Mouse (Mus musculus): ENCODE results near the gene Castor2. TPM values are rescaled to one million over a fixed set of nuclear protein-coding genes. Genes with fewer than 3 reads are reported as not detected.

The Castor2 gene
- polyA plus RNA-seq, 1 experiment from 2014 or later, result 4.5 TPM

DNA sequence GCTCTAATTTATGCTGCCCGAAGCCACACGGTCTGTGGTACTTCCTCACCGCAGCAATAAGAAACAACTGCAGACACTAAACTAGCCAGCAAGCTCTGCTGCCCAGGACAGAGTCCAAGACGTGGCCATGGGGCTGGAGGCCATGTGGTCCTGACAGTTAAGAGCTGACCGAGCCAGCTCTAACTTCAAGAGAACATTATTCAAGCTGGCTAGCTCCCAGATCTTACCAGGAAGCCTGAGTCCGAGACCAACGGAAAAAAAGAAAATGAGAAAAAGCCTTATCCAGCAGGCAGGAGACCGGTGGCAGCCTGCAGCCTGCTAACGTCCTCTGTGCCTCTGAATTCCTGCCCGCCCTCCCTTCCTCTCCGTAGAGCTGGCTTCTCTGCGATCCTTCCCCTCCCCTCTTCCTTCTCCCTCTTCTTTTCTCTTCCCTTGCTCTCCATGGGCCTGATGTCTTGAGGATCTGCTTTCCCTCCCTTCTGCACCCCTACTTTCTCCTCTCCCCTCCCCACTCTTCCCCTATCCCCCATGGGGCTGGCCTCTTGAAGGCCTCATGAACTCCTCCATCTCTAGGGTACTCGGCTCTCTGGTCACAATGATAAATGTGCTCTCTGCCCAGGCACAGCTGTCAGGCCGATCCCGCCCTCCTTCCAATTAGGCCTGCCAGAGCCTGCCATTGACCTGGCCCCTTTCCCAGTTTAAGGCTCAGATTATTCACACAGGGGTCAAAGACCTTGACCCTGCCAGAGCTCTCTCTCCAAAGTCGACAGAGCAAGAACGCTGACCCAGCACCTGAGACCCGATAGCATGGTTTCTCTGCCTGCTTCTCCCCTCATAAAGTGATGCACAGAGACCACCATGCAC, 18.6 kb upstream of the Castor2 start:
- ATAC-seq (ENCODE audit: insufficient read depth, low FRiP score, low read depth), result no peak
- 22% methylated on average over 18 of the region's 18 CpGs for WGBS
- no peaks in the 10 kb centered on the region for H3K9me3 ChIP-seq
- peaks cover 10% of the 10 kb centered on the region; the same call in 1 of the 2 replicates for H3K4me1 ChIP-seq
- 0 out of 2 replicates have a peak overlapping the region, but pooled peaks have one; percentile 3 for H3K4me2 ChIP-seq
- H3K27me3 ChIP-seq (replicated peaks), result no peaks in the 10 kb centered on the region
- no peak overlapping the region for H3K4me3 ChIP-seq (replicated peaks)
- no peak overlapping the region for H3K27ac ChIP-seq
- no peaks in the 10 kb centered on the region for H3K36me3 ChIP-seq
- no peak overlapping the region for H3K9ac ChIP-seq

DNA sequence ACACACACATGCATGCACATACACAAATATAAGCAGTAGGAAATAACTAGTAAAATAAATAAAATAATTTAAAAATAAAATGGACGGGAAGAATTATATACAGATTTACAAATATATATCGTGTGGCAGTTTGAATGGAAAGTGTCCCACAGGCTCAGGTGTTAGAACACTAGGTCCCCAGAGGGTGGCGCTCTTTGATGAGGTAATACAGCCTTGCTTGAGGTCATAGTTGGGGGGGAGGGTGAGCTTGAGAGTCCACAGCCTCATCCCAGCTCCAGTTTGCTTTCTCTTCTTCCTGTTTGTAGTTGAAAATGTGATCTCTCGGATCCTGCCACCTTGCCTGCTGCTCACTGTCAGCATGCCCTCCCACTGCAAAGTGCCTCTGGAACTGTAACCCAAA, 14.3 kb upstream of the Castor2 start:
- Histone ChIP-seq H3K4me3 (replicated peaks) (no peak overlapping the region), H3K9ac (no peak overlapping the region), H3K27ac (no peak overlapping the region), H3K9me3 (no peaks in the 10 kb centered on the region), H3K27me3 (replicated peaks) (no peaks in the 10 kb centered on the region), H3K36me3 (no peaks in the 10 kb centered on the region), H3K4me2 (no peak overlapping the region), H3K4me1 (peaks cover 10% of the 10 kb centered on the region; the same call in 1 of the 2 replicates)
- ATAC-seq (ENCODE audit: insufficient read depth, low FRiP score, low read depth), result no peak
- WGBS, result 79% methylated on average over 4 of the region's 4 CpGs

- no peak for ATAC-seq (ENCODE audit: insufficient read depth, low FRiP score, low read depth)
- Histone ChIP-seq H3K27me3 (replicated peaks) (no peaks in the 10 kb centered on the region), H3K9ac (no peak overlapping the region), H3K4me2 (no peak overlapping the region), H3K9me3 (no peaks in the 10 kb centered on the region), H3K4me3 (replicated peaks) (no peak overlapping the region), H3K27ac (no peak overlapping the region), H3K36me3 (no peaks in the 10 kb centered on the region), H3K4me1 (peaks cover 3% of the 10 kb centered on the region; the same call in 1 of the 2 replicates)
- 81% methylated on average over 3 of the region's 3 CpGs for WGBS
Observed at GRCm38 (mm10) chr5:134085887-134086639, 13.4 kb upstream of the Castor2 start.

DNA sequence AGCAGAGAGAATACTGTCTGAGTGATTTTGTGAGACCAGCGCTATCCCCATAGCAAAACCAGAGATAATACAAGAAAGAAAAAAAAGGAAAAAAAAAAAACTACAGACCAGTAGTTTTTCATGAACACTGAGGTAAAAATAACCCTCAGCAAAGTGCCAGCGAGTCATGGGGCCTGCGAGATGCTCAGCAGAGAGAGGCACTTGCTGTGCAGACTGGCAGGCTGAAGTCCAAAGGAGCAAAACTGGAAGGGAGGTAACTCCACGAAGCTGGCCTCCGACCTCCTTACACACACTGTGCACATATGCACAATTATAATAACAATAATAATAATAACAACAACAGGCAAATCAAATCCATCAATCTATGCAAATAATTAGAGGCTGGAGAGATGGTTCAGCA, 12.3 kb upstream of the Castor2 start:
- no peaks in the 10 kb centered on the region for H3K4me1 ChIP-seq
- ATAC-seq (ENCODE audit: insufficient read depth, low FRiP score, low read depth), result no peak
- WGBS, result 73% methylated on average over 5 of the region's 5 CpGs
- H3K4me3 ChIP-seq (replicated peaks), result no peak overlapping the region
- H3K9me3 ChIP-seq, result no peaks in the 10 kb centered on the region
- no peak overlapping the region for H3K27ac ChIP-seq
- no peaks in the 10 kb centered on the region for H3K36me3 ChIP-seq
- H3K27me3 ChIP-seq (replicated peaks), result no peaks in the 10 kb centered on the region
- H3K4me2 ChIP-seq, result no peak overlapping the region
- H3K9ac ChIP-seq, result no peak overlapping the region

GRCm38 (mm10) chr5:134095766-134096165, 3.7 kb upstream of the Castor2 start:
- Histone ChIP-seq H3K9me3 (no peaks in the 10 kb centered on the region), H3K4me3 (replicated peaks) (no peak overlapping the region), H3K4me1 (peaks cover 6% of the 10 kb centered on the region; the same call in 1 of the 2 replicates), H3K4me2 (no peak overlapping the region), H3K9ac (no peak overlapping the region), H3K36me3 (no peaks in the 10 kb centered on the region), H3K27ac (no peak overlapping the region), H3K27me3 (replicated peaks) (no peaks in the 10 kb centered on the region)
- no peak for ATAC-seq (ENCODE audit: insufficient read depth, low FRiP score, low read depth)
- WGBS, result 81% methylated on average over 2 of the region's 2 CpGs

- Histone ChIP-seq H3K36me3 (no peaks in the 10 kb centered on the region), H3K9me3 (no peaks in the 10 kb centered on the region), H3K4me2 (peak overlapping the region; percentile 96), H3K9ac (no peak overlapping the region), H3K4me3 (replicated peaks) (peak overlapping the region; percentile 73), H3K27ac (no peak overlapping the region), H3K27me3 (replicated peaks) (no peaks in the 10 kb centered on the region), H3K4me1 (peaks cover 17% of the 10 kb centered on the region; the same call in 1 of the 2 replicates)
- ATAC-seq (ENCODE audit: insufficient read depth, low FRiP score, low read depth), result no peak
- 53% methylated on average over 13 of the region's 13 CpGs for WGBS
Observed at GRCm38 (mm10) chr5:134098341-134098902, 1.1 kb upstream of the Castor2 start.

DNA sequence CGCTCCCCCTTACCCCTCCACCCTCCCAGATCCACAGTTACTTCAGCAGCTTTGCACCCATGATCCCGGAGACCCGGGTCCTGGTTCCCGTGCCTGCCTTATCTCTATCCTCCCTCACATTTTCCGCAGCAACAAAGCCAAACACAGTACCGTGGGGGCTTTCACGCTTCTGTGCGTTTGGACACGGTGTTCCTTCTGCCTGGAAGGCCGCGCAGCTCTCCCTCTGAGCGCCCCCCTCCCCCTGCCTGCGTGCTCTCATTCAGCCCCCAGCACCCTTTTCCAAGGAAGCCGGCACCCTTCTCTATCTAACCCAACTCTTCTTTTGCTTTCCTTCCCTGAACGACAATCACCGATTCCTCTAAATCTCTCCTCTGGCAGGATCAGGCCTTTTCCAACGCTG, 535 bp upstream of the Castor2 start:
- Histone ChIP-seq H3K27me3 (replicated peaks) (no peaks in the 10 kb centered on the region), H3K36me3 (no peaks in the 10 kb centered on the region), H3K9me3 (no peaks in the 10 kb centered on the region), H3K9ac (peak overlapping the region; percentile 65), H3K4me2 (peak overlapping the region; percentile 96), H3K4me3 (replicated peaks) (peak overlapping the region; percentile 73), H3K27ac (peak overlapping the region; percentile 40; the same call in 1 of the 2 replicates), H3K4me1 (peaks cover 17% of the 10 kb centered on the region; the same call in 1 of the 2 replicates)
- ATAC-seq (ENCODE audit: insufficient read depth, low FRiP score, low read depth), result no peak
- WGBS, result under 1% methylated on average over 17 of the region's 17 CpGs

GRCm38 (mm10) chr5:134100232-134100771, 791 bp downstream of the Castor2 start:
- peaks cover 17% of the 10 kb centered on the region; the same call in 1 of the 2 replicates for H3K4me1 ChIP-seq
- no peaks in the 10 kb centered on the region for H3K27me3 ChIP-seq (replicated peaks)
- no peak overlapping the region for H3K27ac ChIP-seq
- 3% methylated on average over 16 of the region's 17 CpGs for WGBS
- H3K36me3 ChIP-seq, result no peaks in the 10 kb centered on the region
- ATAC-seq (ENCODE audit: insufficient read depth, low FRiP score, low read depth), result no peak
- peak overlapping the region; percentile 73 for H3K4me3 ChIP-seq (replicated peaks)
- 0 out of 2 replicates have a peak overlapping the region, but pooled peaks have one; percentile 58 for H3K9ac ChIP-seq
- H3K9me3 ChIP-seq, result no peaks in the 10 kb centered on the region
- peak overlapping the region; percentile 96 for H3K4me2 ChIP-seq

DNA sequence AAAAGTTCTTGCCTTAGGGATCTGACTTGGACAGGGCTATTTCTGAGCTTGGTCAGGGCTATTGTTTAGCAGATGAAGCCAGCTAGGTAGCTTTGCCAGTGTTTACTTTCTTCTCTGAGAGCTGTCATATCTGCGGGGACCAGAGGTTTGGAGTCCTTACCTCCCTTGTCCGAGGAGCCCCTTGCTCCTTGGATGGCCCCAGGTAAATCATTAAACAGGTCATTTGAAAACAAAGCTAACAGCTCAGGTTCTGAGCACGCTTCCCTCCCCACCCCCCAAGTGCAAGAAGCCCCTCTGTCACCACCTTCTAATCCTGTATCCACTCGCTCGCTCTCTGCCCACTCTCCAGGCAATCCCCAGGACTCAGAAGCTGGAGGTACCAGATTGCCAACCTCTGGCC, 1.8 kb downstream of the Castor2 start:
- Histone ChIP-seq H3K27me3 (replicated peaks) (no peaks in the 10 kb centered on the region), H3K36me3 (no peaks in the 10 kb centered on the region), H3K9me3 (no peaks in the 10 kb centered on the region), H3K4me2 (peak overlapping the region; percentile 36), H3K4me1 (peaks cover 17% of the 10 kb centered on the region; the same call in 1 of the 2 replicates), H3K27ac (peak overlapping the region; percentile 36), H3K4me3 (replicated peaks) (0 out of 2 replicates have a peak overlapping the region, but pooled peaks have one; percentile 5), H3K9ac (no peak overlapping the region)
- WGBS, result 68% methylated on average over 5 of the region's 5 CpGs
- no peak for ATAC-seq (ENCODE audit: insufficient read depth, low FRiP score, low read depth)

GRCm38 (mm10) chr5:134101883-134102282, 2.4 kb downstream of the Castor2 start:
- no peak for ATAC-seq (ENCODE audit: insufficient read depth, low FRiP score, low read depth)
- Histone ChIP-seq H3K36me3 (no peaks in the 10 kb centered on the region), H3K9ac (no peak overlapping the region), H3K4me1 (peaks cover 17% of the 10 kb centered on the region; the same call in 1 of the 2 replicates), H3K27ac (peak overlapping the region; percentile 36; the same call in 1 of the 2 replicates), H3K4me2 (peak overlapping the region; percentile 36; the same call in 1 of the 2 replicates), H3K27me3 (replicated peaks) (no peaks in the 10 kb centered on the region), H3K4me3 (replicated peaks) (no peak overlapping the region), H3K9me3 (no peaks in the 10 kb centered on the region)
- 23% methylated on average over 5 of the region's 5 CpGs for WGBS

DNA sequence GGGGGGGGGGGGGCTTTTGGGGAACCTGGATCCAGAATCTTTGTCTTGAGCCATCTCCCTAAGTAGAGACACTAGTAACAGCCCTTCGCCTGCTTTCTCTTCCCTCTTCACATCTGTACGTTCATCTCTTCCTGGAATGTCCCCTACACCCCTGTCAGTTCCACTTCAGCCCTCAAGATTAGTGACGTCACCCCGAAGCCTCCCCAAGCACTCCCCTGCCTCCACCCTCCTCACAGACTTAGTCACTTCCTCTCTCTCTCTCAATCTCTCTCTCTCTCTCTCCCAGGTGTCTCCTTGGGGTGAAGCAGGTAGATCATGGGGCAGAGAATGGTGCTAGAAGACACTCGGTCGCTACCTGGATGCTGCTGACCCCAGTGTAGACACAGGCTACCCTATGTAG, 3.2 kb downstream of the Castor2 start:
- H3K9ac ChIP-seq, result no peak overlapping the region
- H3K4me2 ChIP-seq, result no peak overlapping the region
- peaks cover 17% of the 10 kb centered on the region; the same call in 1 of the 2 replicates for H3K4me1 ChIP-seq
- no peaks in the 10 kb centered on the region for H3K9me3 ChIP-seq
- no peak overlapping the region for H3K27ac ChIP-seq
- H3K27me3 ChIP-seq (replicated peaks), result no peaks in the 10 kb centered on the region
- H3K36me3 ChIP-seq, result no peaks in the 10 kb centered on the region
- 66% methylated on average over 6 of the region's 6 CpGs for WGBS
- no peak for ATAC-seq (ENCODE audit: insufficient read depth, low FRiP score, low read depth)
- no peak overlapping the region for H3K4me3 ChIP-seq (replicated peaks)
